Mouse (Mus musculus) neutrophil, adult 65 days (primary cell): ENCODE data around the gene Chrna9. TPM values are rescaled to one million over a fixed set of nuclear protein-coding genes. Genes with fewer than 3 reads are reported as not detected.

Experiments used
- total RNA-seq: library from RNA; stranded (reverse); gene quantifications from 2 replicates; pipeline ENCODE4 v1.2.4, GENCODE M21; 2023

Chrna9 gene
- total RNA-seq: not detected in 2 replicates

DNA sequence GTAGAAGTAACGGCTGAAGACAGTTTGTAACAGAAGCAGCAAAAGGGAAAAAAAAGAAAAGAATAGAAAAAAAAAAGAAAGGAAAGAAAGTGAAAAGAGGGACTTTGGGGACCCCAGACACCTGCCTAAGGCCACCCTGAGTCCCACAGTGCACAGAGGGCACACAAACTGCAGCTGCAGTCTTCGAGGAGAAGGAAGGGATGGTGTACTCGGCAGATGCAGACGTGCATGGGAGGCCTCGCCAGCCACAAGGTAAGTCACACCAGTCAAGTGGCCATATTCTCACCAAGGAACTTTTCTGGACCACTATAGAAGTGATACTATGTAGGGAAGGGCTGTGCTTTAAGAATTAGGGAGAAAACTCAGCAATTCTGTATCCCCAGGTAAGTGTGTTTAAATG lies at the start of gene Chrna9:
TSS of gene Chrna9 (plus strand) at position 139 of the 400 bp plus-strand sequence.

DNA sequence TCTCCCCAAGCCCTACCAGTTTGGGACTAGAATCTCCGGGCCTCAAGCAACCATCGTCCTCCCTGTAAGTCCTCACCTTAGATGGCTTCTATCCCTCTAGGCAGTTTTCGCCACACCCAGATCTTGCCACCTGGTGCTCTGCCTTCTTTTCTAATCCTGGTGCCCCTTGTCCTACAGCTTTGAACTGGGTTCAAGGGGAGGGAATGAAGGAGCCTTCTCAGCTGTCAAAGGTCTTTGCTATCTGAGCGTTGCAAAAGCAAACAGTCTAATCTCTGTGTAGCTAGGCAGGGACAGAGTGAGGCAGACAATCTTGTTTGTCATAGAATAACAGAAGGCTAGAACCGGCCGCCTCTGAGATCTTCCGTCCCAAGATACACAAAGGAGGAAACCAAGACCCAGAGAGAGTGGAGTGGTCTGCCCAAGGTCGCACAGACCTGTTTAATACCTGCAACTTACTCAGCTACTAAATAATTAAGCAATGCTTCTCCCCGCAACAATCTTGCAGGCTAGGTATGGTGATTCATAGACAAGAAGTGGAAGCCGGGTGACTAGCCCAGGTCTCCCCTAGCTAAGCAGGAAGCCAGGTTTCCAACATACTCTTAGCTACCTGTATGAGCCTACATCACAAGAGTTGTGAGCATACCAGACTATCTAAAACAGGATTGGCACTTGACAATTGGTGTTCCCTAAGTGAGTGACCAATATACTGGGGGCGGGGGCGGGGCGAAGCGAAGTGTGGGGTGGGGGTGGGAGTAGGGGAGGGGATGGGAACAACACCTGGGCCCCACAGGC lies 69.6 kb downstream of the Chrna9 start, which contains the start of gene 9130230L23Rik:
TSS of gene 9130230L23Rik (minus strand) at position 152 of the 792 bp plus-strand sequence.

Other genes with a start within 250 kb of the Chrna9 start
- gene Pds5a, start 236.6 kb upstream of the Chrna9 start, total RNA-seq: 136 and 151 TPM in 2 replicates
- 27.1 and 43.5 TPM in 2 replicates for gene N4bp2, start 171.4 kb upstream of the Chrna9 start, total RNA-seq
- gene Rhoh, start 73.7 kb upstream of the Chrna9 start, total RNA-seq: 20.1 and 23.7 TPM in 2 replicates
- gene 9130230L23Rik, start 69.4 kb downstream of the Chrna9 start, total RNA-seq: 5.1 and 7.2 TPM in 2 replicates
- gene Rbm47, start 238.2 kb downstream of the Chrna9 start, total RNA-seq: 71.7 and 99.1 TPM in 2 replicates